Comparison of ENCODE assay signal across 9 mouse cellular contexts in genomic region chr4:62480709-62481605, GRCm38 (mm10). TPM values are rescaled to one million over a fixed set of nuclear protein-coding genes. Genes with fewer than 3 reads are reported as not detected.
DNase-seq lines count a peak whose midpoint lies in the region; ATAC-seq lines count a peak whose summit lies in the region.
"Had no signal": no experiment of that assay in that cellular context is flagged by ENCODE, and none has a peak within 500 bp of the region (broad histone marks: within the 10 kb centered on the region; RNA-seq: fewer than 3 reads in every experiment).

No protein-coding gene starts in this region.

- H3K27me3 ChIP-seq in embryonic facial prominence, embryonic 12.5 days = peaks cover 27% of the 10 kb centered on the region
- H3K27me3 ChIP-seq in embryonic facial prominence, embryonic 10.5 days (replicated peaks; ENCODE audit: low read depth, poor library complexity, severe bottlenecking) = peaks cover 58% of the 10 kb centered on the region
- H3K27me3 ChIP-seq in embryonic facial prominence, embryonic 14.5 days (replicated peaks; ENCODE audit: control insufficient read depth, insufficient read depth, low read length) = peaks cover 7% of the 10 kb centered on the region
- H3K27me3 ChIP-seq in limb, embryonic 10.5 days (ENCODE audit: low read depth, poor library complexity, severe bottlenecking) = peaks cover 54% of the 10 kb centered on the region

- H3K36me3 ChIP-seq in embryonic facial prominence, embryonic 12.5 days = no peaks in the 10 kb centered on the region
- H3K36me3 ChIP-seq in embryonic facial prominence, embryonic 10.5 days (replicated peaks) = no peaks in the 10 kb centered on the region
- no peaks in the 10 kb centered on the region for H3K36me3 ChIP-seq in embryonic facial prominence, embryonic 14.5 days (ENCODE audit: control insufficient read depth, insufficient read depth, low read length)
- no peaks in the 10 kb centered on the region for H3K36me3 ChIP-seq in limb, embryonic 10.5 days
- H3K36me3 ChIP-seq: G1E had no signal

- intact Hi-C loops in left cerebral cortex, postnatal 10 days (cut with DNase I) = no loop called here

- H3K4me2 ChIP-seq in embryonic facial prominence, embryonic 12.5 days (replicated peaks) = no peak overlapping the region
- H3K4me2 ChIP-seq in embryonic facial prominence, embryonic 14.5 days (ENCODE audit: low read depth, low read length) = no peak overlapping the region

- H3K27ac ChIP-seq in embryonic facial prominence, embryonic 12.5 days = no peak overlapping the region
- no peak overlapping the region for H3K27ac ChIP-seq in embryonic facial prominence, embryonic 10.5 days (replicated peaks)
- no peak overlapping the region for H3K27ac ChIP-seq in embryonic facial prominence, embryonic 14.5 days (replicated peaks; ENCODE audit: low read depth, low read length)
- H3K27ac ChIP-seq in limb, embryonic 10.5 days = no peak overlapping the region

- peaks cover 11% of the 10 kb centered on the region for H3K4me1 ChIP-seq in embryonic facial prominence, embryonic 12.5 days
- H3K4me1 ChIP-seq in embryonic facial prominence, embryonic 10.5 days = peaks cover 9% of the 10 kb centered on the region
- peaks cover 5% of the 10 kb centered on the region; the same call in 1 of the 2 replicates for H3K4me1 ChIP-seq in embryonic facial prominence, embryonic 14.5 days (ENCODE audit: control insufficient read depth, insufficient read depth, low read length)
- H3K4me1 ChIP-seq in limb, embryonic 10.5 days = peaks cover 13% of the 10 kb centered on the region

- WGBS in embryonic facial prominence, embryonic 12.5 days = 45% methylated on average over 10 of the region's 10 CpGs
- 51% methylated on average over 10 of the region's 10 CpGs for WGBS in embryonic facial prominence, embryonic 10.5 days
- 39% methylated on average over 10 of the region's 10 CpGs for WGBS in embryonic facial prominence, embryonic 14.5 days
- 52% methylated on average over 10 of the region's 10 CpGs for WGBS in limb, embryonic 10.5 days

- H3K9ac ChIP-seq in embryonic facial prominence, embryonic 12.5 days = no peak overlapping the region
- no peak overlapping the region for H3K9ac ChIP-seq in embryonic facial prominence, embryonic 14.5 days (ENCODE audit: low read depth, low read length)

- DNase-seq in embryonic facial prominence, embryonic 10.5 days (ENCODE audit: low spot score) = no peak
- peak; percentile 98 for DNase-seq in 416B (ENCODE audit: low read depth)
- peak; percentile 66 for DNase-seq in embryonic facial prominence, embryonic 14.5 days (ENCODE audit: low spot score)
- DNase-seq in limb, embryonic 10.5 days (ENCODE audit: low spot score) = peak; percentile 33
- no peak for DNase-seq in left cerebral cortex, postnatal 10 days (ENCODE audit: extremely low spot score in 1 of 2, low spot score in 2 of 2)
- DNase-seq in left cerebral cortex, adult 11 months (ENCODE audit: low spot score) = no peak
- DNase-seq in right cerebral cortex, postnatal 14 days = no peak

- H3K4me3 ChIP-seq in embryonic facial prominence, embryonic 12.5 days = peak overlapping the region; percentile 44; the same call in 1 of the 2 replicates
- no peak overlapping the region for H3K4me3 ChIP-seq in embryonic facial prominence, embryonic 10.5 days
- no peak overlapping the region for H3K4me3 ChIP-seq in embryonic facial prominence, embryonic 14.5 days (ENCODE audit: low read depth, low read length)
- H3K4me3 ChIP-seq in limb, embryonic 10.5 days = no peak overlapping the region

- ATAC-seq in embryonic facial prominence, embryonic 12.5 days (ENCODE audit: insufficient number of reproducible peaks, insufficient read depth, low FRiP score, low TSS enrichment) = no peak
- ATAC-seq in embryonic facial prominence, embryonic 14.5 days (ENCODE audit: low read depth) = peak; percentile 38; the same call in 1 of the 2 replicates

- H3K9me3 ChIP-seq in embryonic facial prominence, embryonic 12.5 days = no peaks in the 10 kb centered on the region
- H3K9me3 ChIP-seq in embryonic facial prominence, embryonic 10.5 days = no peaks in the 10 kb centered on the region
- H3K9me3 ChIP-seq in embryonic facial prominence, embryonic 14.5 days (ENCODE audit: control insufficient read depth, low read length) = no peaks in the 10 kb centered on the region
- H3K9me3 ChIP-seq in limb, embryonic 10.5 days (replicated peaks) = no peaks in the 10 kb centered on the region
- H3K9me3 ChIP-seq: G1E had no signal

RNA-seq across cellular contexts. Expression of gene Bspry, which starts 1.1 kb away (rescaled TPM):
- 2.9 and 3.3 TPM in 2 replicates for polyA plus RNA-seq in embryonic facial prominence, embryonic 12.5 days (2016; fragmentation: Nextera tagmentation; extraction: Ambion mirVana)
- polyA plus RNA-seq in embryonic facial prominence, embryonic 10.5 days (2016; fragmentation: Nextera tagmentation; extraction: Ambion mirVana) = 1.8 and 2.6 TPM in 2 replicates
- 8.1 and 8.7 TPM in 2 replicates for polyA plus RNA-seq in embryonic facial prominence, embryonic 14.5 days (2014; fragmentation: Nextera tagmentation; extraction: Ambion mirVana)
- polyA plus RNA-seq in limb, embryonic 10.5 days (2016; fragmentation: Nextera tagmentation; extraction: Ambion mirVana) = 1.0 and 1.3 TPM in 2 replicates
- under 1 TPM; 0.32 to 0.45 TPM for total RNA-seq in left cerebral cortex, postnatal 10 days (2021)

RNA-seq across cellular contexts. Expression of gene Wdr31, which starts 10.3 kb away (rescaled TPM):
- 8.8 TPM in 2 replicates for polyA plus RNA-seq in embryonic facial prominence, embryonic 12.5 days (2016; fragmentation: Nextera tagmentation; extraction: Ambion mirVana)
- 9.9 and 11.0 TPM in 2 replicates for polyA plus RNA-seq in embryonic facial prominence, embryonic 10.5 days (2016; fragmentation: Nextera tagmentation; extraction: Ambion mirVana)
- 5.3 and 5.4 TPM in 2 replicates for polyA plus RNA-seq in embryonic facial prominence, embryonic 14.5 days (2014; fragmentation: Nextera tagmentation; extraction: Ambion mirVana)
- 10.5 and 13.4 TPM in 2 replicates for polyA plus RNA-seq in limb, embryonic 10.5 days (2016; fragmentation: Nextera tagmentation; extraction: Ambion mirVana)
- 10 to 100 TPM; 10.4 to 12.9 TPM for total RNA-seq in left cerebral cortex, postnatal 10 days (2021)

RNA-seq across cellular contexts. Expression of gene Hdhd3, which starts 22.3 kb away (rescaled TPM):
- polyA plus RNA-seq in embryonic facial prominence, embryonic 12.5 days (2016; fragmentation: Nextera tagmentation; extraction: Ambion mirVana) = 11.1 and 14.2 TPM in 2 replicates
- polyA plus RNA-seq in embryonic facial prominence, embryonic 10.5 days (2016; fragmentation: Nextera tagmentation; extraction: Ambion mirVana) = 11.0 and 13.2 TPM in 2 replicates
- polyA plus RNA-seq in embryonic facial prominence, embryonic 14.5 days (2014; fragmentation: Nextera tagmentation; extraction: Ambion mirVana) = 12.6 and 13.9 TPM in 2 replicates
- 11.7 and 13.5 TPM in 2 replicates for polyA plus RNA-seq in limb, embryonic 10.5 days (2016; fragmentation: Nextera tagmentation; extraction: Ambion mirVana)
- 1 to 10 TPM; 8.3 to 8.4 TPM for total RNA-seq in left cerebral cortex, postnatal 10 days (2021)

RNA-seq across cellular contexts. Expression of gene Alad, which starts 38.8 kb away (rescaled TPM):
- polyA plus RNA-seq in embryonic facial prominence, embryonic 12.5 days (2016; fragmentation: Nextera tagmentation; extraction: Ambion mirVana) = 76.9 and 78.5 TPM in 2 replicates
- 106 and 114 TPM in 2 replicates for polyA plus RNA-seq in embryonic facial prominence, embryonic 10.5 days (2016; fragmentation: Nextera tagmentation; extraction: Ambion mirVana)
- polyA plus RNA-seq in embryonic facial prominence, embryonic 14.5 days (2014; fragmentation: Nextera tagmentation; extraction: Ambion mirVana) = 65.5 and 75.8 TPM in 2 replicates
- 108 and 124 TPM in 2 replicates for polyA plus RNA-seq in limb, embryonic 10.5 days (2016; fragmentation: Nextera tagmentation; extraction: Ambion mirVana)
- total RNA-seq in left cerebral cortex, postnatal 10 days (2021) = 10 to 100 TPM; 27.3 to 30.1 TPM

RNA-seq across cellular contexts. Expression of gene Pole3, which starts 43.9 kb away (rescaled TPM):
- 89.1 and 92.8 TPM in 2 replicates for polyA plus RNA-seq in embryonic facial prominence, embryonic 12.5 days (2016; fragmentation: Nextera tagmentation; extraction: Ambion mirVana)
- 117 and 120 TPM in 2 replicates for polyA plus RNA-seq in embryonic facial prominence, embryonic 10.5 days (2016; fragmentation: Nextera tagmentation; extraction: Ambion mirVana)
- 66.3 and 72.7 TPM in 2 replicates for polyA plus RNA-seq in embryonic facial prominence, embryonic 14.5 days (2014; fragmentation: Nextera tagmentation; extraction: Ambion mirVana)
- polyA plus RNA-seq in limb, embryonic 10.5 days (2016; fragmentation: Nextera tagmentation; extraction: Ambion mirVana) = 113 and 116 TPM in 2 replicates
- total RNA-seq in left cerebral cortex, postnatal 10 days (2021) = 10 to 100 TPM; 26.2 to 27.1 TPM

Comparison
In these comparisons a context has a peak if more than half of its experiments do, and no peak if none do; other contexts are left out.
1. DNase-seq: peak in 416B (single experiment), embryonic facial prominence, embryonic 14.5 days (single experiment) and limb, embryonic 10.5 days (single experiment); none in embryonic facial prominence, embryonic 10.5 days (single experiment), left cerebral cortex, postnatal 10 days (0 of 2), left cerebral cortex, adult 11 months (single experiment) and right cerebral cortex, postnatal 14 days (single experiment).